Mouse (Mus musculus) limb, embryonic 13.5 days (tissue): ENCODE data around the gene Tmem88b. TPM values are rescaled to one million over a fixed set of nuclear protein-coding genes. Genes with fewer than 3 reads are reported as not detected.
"Not testable (repeated sequence)": the region's sequence is repeated elsewhere in the genome, so short reads cannot be mapped to it uniquely, and the experiment has no call there.

Experiments used
- ATAC-seq: fragments of 200-750 bp; cut with Nextera tagmentation; 2 replicates; pipeline ENCODE4 v1.8.0; 2017; ENCODE audit warnings: low read depth, moderate number of reproducible peaks, moderate TSS enrichment; ENCODE audit not compliant: low FRiP score
- H3K27ac ChIP-seq: fragments of 300-500 bp; sonication (generic); 2 replicates; pipeline ENCODE4 v1.5.1; 2015; ENCODE audit warnings: inconsistent platforms, mild to moderate bottlenecking, moderate library complexity
- H3K27me3 ChIP-seq: fragments of 300-500 bp; sonication (generic); 2 replicates; pipeline ENCODE4 v1.6.1; 2015; ENCODE audit warnings: mild to moderate bottlenecking, inconsistent platforms
- H3K36me3 ChIP-seq: fragments of 300-500 bp; sonication (generic); 2 replicates; pipeline ENCODE4 v1.6.1; 2015; ENCODE audit warnings: inconsistent platforms, mild to moderate bottlenecking, moderate library complexity
- H3K4me1 ChIP-seq: fragments of 300-500 bp; sonication (generic); 2 replicates; pipeline ENCODE4 v1.6.1; 2015; ENCODE audit warnings: inconsistent platforms
- H3K4me2 ChIP-seq: fragments of 300-500 bp; sonication (generic); replicated peaks from 2 replicates; pipeline ENCODE4 v1.6.1; 2015; ENCODE audit warnings: inconsistent platforms, mild to moderate bottlenecking, moderate library complexity
- H3K4me3 ChIP-seq: fragments of 300-500 bp; sonication (generic); 2 replicates; pipeline ENCODE4 v1.5.1; 2015; ENCODE audit warnings: moderate library complexity, mild to moderate bottlenecking, inconsistent platforms
- H3K9ac ChIP-seq: fragments of 300-500 bp; sonication (generic); 2 replicates; pipeline ENCODE4 v1.6.1; 2015; ENCODE audit warnings: mild to moderate bottlenecking, inconsistent platforms
- H3K9me3 ChIP-seq: fragments of 300-500 bp; sonication (generic); 2 replicates; pipeline ENCODE4 v1.6.1; 2016; ENCODE audit warnings: inconsistent platforms
- WGBS: fragments of 180-500 bp; shearing (Covaris S2); methylation state at CpG from one replicate; pipeline ENCODE4 v1.1.7; 2015; 5-methylcytosine and 5-hydroxymethylcytosine counted together
- polyA plus RNA-seq: library from polyadenylated mRNA; unstranded; fragments of >200 nt; fragmentation: Nextera tagmentation; extraction: Ambion mirVana; gene quantifications from 2 replicates; pipeline ENCODE4 v1.2.1, GENCODE M21; 2015

Gene Tmem88b
- polyA plus RNA-seq, 1 experiment from 2014 or later: 0.81 TPM

DNA sequence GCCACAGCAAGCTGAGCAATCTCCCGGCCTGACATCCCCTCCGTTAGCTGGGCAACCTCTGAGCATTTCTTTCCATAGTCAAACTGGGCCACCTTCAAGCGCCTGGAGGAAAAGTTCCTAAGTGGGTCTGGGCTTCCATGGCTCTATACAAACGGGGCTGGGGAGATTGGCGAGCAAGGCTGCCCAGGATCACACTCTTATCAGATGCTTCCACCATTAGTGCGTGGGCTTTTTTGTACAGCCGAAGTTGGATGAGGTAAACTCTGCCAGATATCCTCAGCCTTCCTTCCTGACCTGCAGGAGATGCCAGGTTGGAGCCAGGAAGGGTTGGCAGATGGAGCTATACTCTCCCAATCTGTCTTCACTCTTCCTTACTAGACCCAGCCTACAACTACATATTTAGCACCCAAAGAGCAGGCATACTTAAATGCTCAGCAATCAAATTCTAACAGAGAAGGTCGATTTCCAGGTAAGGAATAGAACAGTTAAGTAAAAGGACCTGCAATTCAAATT, 39.6 kb downstream of the Tmem88b start:
- H3K27me3 ChIP-seq: no peaks in the 10 kb centered on the region
- H3K4me3 ChIP-seq: no peak overlapping the region
- H3K4me2 ChIP-seq: no peak overlapping the region
- H3K4me1 ChIP-seq: no peaks in the 10 kb centered on the region
- H3K36me3 ChIP-seq: peaks cover 99% of the 10 kb centered on the region
- 88% methylated on average over 8 of the region's 8 CpGs for WGBS
- no peak for ATAC-seq
- no peak overlapping the region for H3K27ac ChIP-seq
- H3K9ac ChIP-seq: no peak overlapping the region
- H3K9me3 ChIP-seq: no peaks in the 10 kb centered on the region

DNA sequence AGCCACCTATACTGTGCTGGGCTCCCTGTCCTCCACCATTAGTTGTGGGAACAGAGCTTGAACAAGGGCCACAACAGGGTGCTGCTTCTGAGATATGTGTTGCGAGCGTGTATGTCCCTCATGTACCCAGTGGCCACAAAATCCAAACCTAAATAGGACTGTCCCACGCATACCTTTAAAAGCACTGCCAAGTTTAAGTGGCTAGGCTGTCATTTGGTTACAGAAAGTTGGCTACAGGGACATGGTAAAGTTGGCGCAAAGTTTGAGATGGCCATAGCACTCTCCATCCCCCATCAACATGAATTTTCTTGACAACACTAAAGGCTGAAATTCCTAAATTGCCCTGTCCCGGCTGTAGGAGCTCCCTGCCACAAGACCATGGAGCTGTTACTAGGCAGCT, 40.5 kb downstream of the Tmem88b start:
- H3K9me3 ChIP-seq: no peaks in the 10 kb centered on the region
- H3K4me1 ChIP-seq: no peaks in the 10 kb centered on the region
- H3K36me3 ChIP-seq: peaks cover 99% of the 10 kb centered on the region
- ATAC-seq: no peak
- H3K27ac ChIP-seq: no peak overlapping the region
- H3K9ac ChIP-seq: no peak overlapping the region
- H3K4me3 ChIP-seq: no peak overlapping the region
- 91% methylated on average over 5 of the region's 5 CpGs for WGBS
- no peaks in the 10 kb centered on the region for H3K27me3 ChIP-seq
- H3K4me2 ChIP-seq: no peak overlapping the region

- Histone ChIP-seq H3K4me1 (no peaks in the 10 kb centered on the region), H3K36me3 (peaks cover 99% of the 10 kb centered on the region), H3K4me3 (no peak overlapping the region), H3K27me3 (no peaks in the 10 kb centered on the region), H3K9ac (no peak overlapping the region), H3K4me2 (no peak overlapping the region), H3K27ac (no peak overlapping the region), H3K9me3 (no peaks in the 10 kb centered on the region)
- WGBS: 92% methylated on average over 8 of the region's 8 CpGs
- no peak for ATAC-seq
Observed at GRCm38 (mm10) chr4:155744474-155744873, 41.2 kb downstream of the Tmem88b start.

GRCm38 (mm10) chr4:155742684-155743083, 43.0 kb downstream of the Tmem88b start:
- H3K4me1 ChIP-seq: no peaks in the 10 kb centered on the region
- no peak overlapping the region for H3K27ac ChIP-seq
- 96% methylated on average over 5 of the region's 5 CpGs for WGBS
- no peak overlapping the region for H3K4me3 ChIP-seq
- no peak for ATAC-seq
- H3K4me2 ChIP-seq: no peak overlapping the region
- no peak overlapping the region for H3K9ac ChIP-seq
- no peaks in the 10 kb centered on the region for H3K9me3 ChIP-seq
- H3K36me3 ChIP-seq: peaks cover 89% of the 10 kb centered on the region
- H3K27me3 ChIP-seq: no peaks in the 10 kb centered on the region

- H3K27ac ChIP-seq, H3K9ac ChIP-seq, H3K4me3 ChIP-seq, ATAC-seq, H3K4me1 ChIP-seq, H3K4me2 ChIP-seq, H3K27me3 ChIP-seq, H3K9me3 ChIP-seq: not testable (repeated sequence)
- H3K36me3 ChIP-seq: peaks cover 82% of the 10 kb centered on the region
- WGBS: 92% methylated on average over 10 of the region's 10 CpGs
Observed at GRCm38 (mm10) chr4:155740681-155741080, 45.0 kb downstream of the Tmem88b start.

GRCm38 (mm10) chr4:155739741-155740636, 45.7 kb downstream of the Tmem88b start:
- no peak overlapping the region for H3K4me2 ChIP-seq
- no peak overlapping the region for H3K9ac ChIP-seq
- H3K9me3 ChIP-seq: no peaks in the 10 kb centered on the region
- H3K27me3 ChIP-seq: no peaks in the 10 kb centered on the region
- H3K4me1 ChIP-seq: peaks cover 10% of the 10 kb centered on the region
- H3K36me3 ChIP-seq: peaks cover 75% of the 10 kb centered on the region
- H3K27ac ChIP-seq: no peak overlapping the region
- WGBS: 80% methylated on average over 36 of the region's 37 CpGs
- H3K4me3 ChIP-seq: no peak overlapping the region
- no peak for ATAC-seq

GRCm38 (mm10) chr4:155739152-155739551, 46.5 kb downstream of the Tmem88b start:
- Histone ChIP-seq H3K27ac (no peak overlapping the region), H3K9me3 (no peaks in the 10 kb centered on the region), H3K27me3 (no peaks in the 10 kb centered on the region), H3K4me3 (no peak overlapping the region), H3K9ac (no peak overlapping the region), H3K4me2 (no peak overlapping the region), H3K36me3 (peaks cover 67% of the 10 kb centered on the region), H3K4me1 (peaks cover 10% of the 10 kb centered on the region)
- 72% methylated on average over 6 of the region's 6 CpGs for WGBS
- no peak for ATAC-seq

DNA sequence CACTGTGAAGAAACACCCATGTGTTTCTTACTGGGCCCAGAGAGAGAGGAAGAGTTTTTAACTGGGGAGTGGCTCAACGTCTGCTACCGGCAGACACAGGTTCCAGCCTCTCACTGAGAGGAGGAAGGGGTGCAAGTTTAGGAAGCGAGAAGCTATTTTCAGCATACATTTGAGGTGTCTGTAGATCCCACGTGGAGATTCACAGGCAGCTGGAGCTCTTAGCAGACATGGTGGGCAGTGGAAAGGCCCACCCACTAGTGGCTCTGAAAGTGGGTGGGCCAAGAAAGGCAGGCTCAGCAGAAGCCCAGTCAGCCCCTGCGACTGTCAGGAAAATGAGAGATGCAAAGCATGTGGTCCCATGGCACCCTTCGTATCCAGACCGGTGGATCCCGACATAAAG, 47.4 kb downstream of the Tmem88b start:
- no peak overlapping the region; the same call in 1 of the 2 replicates for H3K9ac ChIP-seq
- no peak overlapping the region for H3K4me2 ChIP-seq
- no peaks in the 10 kb centered on the region for H3K9me3 ChIP-seq
- ATAC-seq: no peak
- H3K4me3 ChIP-seq: no peak overlapping the region
- WGBS: 63% methylated on average over 8 of the region's 8 CpGs
- no peak overlapping the region for H3K27ac ChIP-seq
- peaks cover 18% of the 10 kb centered on the region for H3K4me1 ChIP-seq
- peaks cover 61% of the 10 kb centered on the region for H3K36me3 ChIP-seq
- no peaks in the 10 kb centered on the region for H3K27me3 ChIP-seq

- H3K27ac ChIP-seq: no peak overlapping the region
- 87% methylated on average over 5 of the region's 5 CpGs for WGBS
- no peak for ATAC-seq
Observed at GRCm38 (mm10) chr4:155736421-155736820, 49.3 kb downstream of the Tmem88b start.

DNA sequence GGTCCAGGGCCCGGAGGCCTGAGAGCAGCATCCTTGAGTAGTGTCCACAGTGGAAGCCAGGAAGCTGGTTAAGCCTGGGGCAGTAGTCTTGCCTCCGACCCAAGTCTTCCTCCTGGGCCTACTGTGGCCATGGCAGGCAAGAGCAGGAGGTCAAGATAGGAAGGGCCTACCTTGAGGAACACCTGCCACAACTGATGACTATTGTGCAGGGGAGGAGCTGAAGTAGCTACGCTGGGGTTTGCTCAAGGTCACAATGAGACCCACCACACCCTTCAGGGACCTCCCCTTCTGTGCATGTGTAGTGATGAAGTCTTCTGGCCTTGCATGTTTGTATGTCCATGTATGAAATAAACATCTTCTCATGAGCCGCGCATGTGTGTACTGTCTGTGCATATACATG, 49.9 kb downstream of the Tmem88b start:
- H3K36me3 ChIP-seq: peaks cover 53% of the 10 kb centered on the region
- H3K9ac ChIP-seq: peak overlapping the region; percentile 85
- WGBS: 65% methylated on average over 5 of the region's 5 CpGs
- peak overlapping the region; percentile 44; the same call in 1 of the 2 replicates for H3K27ac ChIP-seq
- peak overlapping the region; percentile 82 for H3K4me3 ChIP-seq
- no peaks in the 10 kb centered on the region for H3K27me3 ChIP-seq
- H3K4me2 ChIP-seq: peak overlapping the region; percentile 92
- H3K9me3 ChIP-seq: no peaks in the 10 kb centered on the region
- peaks cover 20% of the 10 kb centered on the region for H3K4me1 ChIP-seq
- no peak for ATAC-seq

More at GRCm38 (mm10) chr4:155736421-155736820, 49.3 kb downstream of the Tmem88b start:
- H3K9ac ChIP-seq: 0 out of 2 replicates have a peak overlapping the region, but pooled peaks have one; percentile 85
- no peaks in the 10 kb centered on the region for H3K27me3 ChIP-seq
- H3K4me2 ChIP-seq: peak overlapping the region; percentile 92
- H3K4me3 ChIP-seq: peak overlapping the region; percentile 82
- H3K36me3 ChIP-seq: peaks cover 55% of the 10 kb centered on the region
- H3K4me1 ChIP-seq: peaks cover 20% of the 10 kb centered on the region
- no peaks in the 10 kb centered on the region for H3K9me3 ChIP-seq

- ATAC-seq: peak; percentile 76
- H3K27me3 ChIP-seq: no peaks in the 10 kb centered on the region
- H3K9me3 ChIP-seq: no peaks in the 10 kb centered on the region
- peak overlapping the region; percentile 93 for H3K27ac ChIP-seq
- peaks cover 52% of the 10 kb centered on the region for H3K36me3 ChIP-seq
- H3K4me1 ChIP-seq: peaks cover 20% of the 10 kb centered on the region
- peak overlapping the region; percentile 85 for H3K9ac ChIP-seq
- H3K4me2 ChIP-seq: peak overlapping the region; percentile 92
- 1% methylated on average over 51 of the region's 79 CpGs for WGBS
- H3K4me3 ChIP-seq: peak overlapping the region; percentile 82
Observed at GRCm38 (mm10) chr4:155734951-155735702, 50.5 kb downstream of the Tmem88b start.

GRCm38 (mm10) chr4:155734350-155734941, 51.2 kb downstream of the Tmem88b start, which contains the start of gene Tmem240:
Gene Tmem240, plus strand, starts transcription at chr4:155734800.
- H3K36me3 ChIP-seq: peaks cover 45% of the 10 kb centered on the region
- H3K27ac ChIP-seq: peak within 1 kb of the TSS; percentile 93
- no peaks in the 10 kb centered on the region for H3K9me3 ChIP-seq
- H3K4me2 ChIP-seq: peak within 1 kb of the TSS; percentile 92
- peak within 1 kb of the TSS; percentile 82 for H3K4me3 ChIP-seq
- ATAC-seq: peak; percentile 91
- WGBS: 1% methylated on average over 26 of the region's 35 CpGs
- peaks cover 20% of the 10 kb centered on the region for H3K4me1 ChIP-seq
- peak within 1 kb of the TSS; percentile 85 for H3K9ac ChIP-seq
- H3K27me3 ChIP-seq: no peaks in the 10 kb centered on the region
